Mouse (Mus musculus): Measurements from ENCODE around the gene Fam71f2.

Gene Fam71f2

GRCm38 (mm10) chr6:29279293-29279692 is at the start of gene Fam71f2:
Gene Fam71f2 (plus strand): TSS chr6:29279593.
- ChIA-PET POLR2A (interaction anchor here in 3 of 4 experiments (0.6 to 1.8 kb wide), 25 partner anchors 9 to 348 kb away, joined by 3 to 10 read pairs (median 5); partner anchors contain the start of genes Calu (in 2 of the 3), Impdh1 (in 2 of the 3) and Rbm28 (in 1 of the 3)), CTCF (interaction anchor here (0.6 to 2.4 kb wide), 38 partner anchors 8 to 881 kb away, joined by 3 to 39 read pairs (median 5); partner anchors contain the start of genes Calu (in 2 of the 4), Impdh1 (in 2 of the 4) and Rbm28 (in 2 of the 4))

GRCm38 (mm10) chr6:29230386-29230785 is 49.0 kb upstream of the Fam71f2 start:
- POLR2A ChIA-PET, result interaction anchor here in 1 of 4 experiments (0.8 to 1.7 kb wide), 3 partner anchors 11 to 26 kb away, joined by 3 read pairs; no protein-coding TSS in a partner anchor

GRCm38 (mm10) chr6:29231799-29232198 is 47.6 kb upstream of the Fam71f2 start:
- ChIA-PET CTCF (interaction anchor here in 2 of 4 experiments (0.6 to 2.5 kb wide), 3 partner anchors 9 to 203 kb away, joined by 3 to 15 read pairs (median 4); no protein-coding TSS in a partner anchor), POLR2A (no interaction called here)

More at GRCm38 (mm10) chr6:29230386-29230785, 49.0 kb upstream of the Fam71f2 start:
- CTCF ChIA-PET, result interaction anchor here in 3 of 4 experiments (0.7 to 2.5 kb wide), 4 partner anchors 10 to 11 kb away, joined by 3 to 15 read pairs (median 3); no protein-coding TSS in a partner anchor

DNA sequence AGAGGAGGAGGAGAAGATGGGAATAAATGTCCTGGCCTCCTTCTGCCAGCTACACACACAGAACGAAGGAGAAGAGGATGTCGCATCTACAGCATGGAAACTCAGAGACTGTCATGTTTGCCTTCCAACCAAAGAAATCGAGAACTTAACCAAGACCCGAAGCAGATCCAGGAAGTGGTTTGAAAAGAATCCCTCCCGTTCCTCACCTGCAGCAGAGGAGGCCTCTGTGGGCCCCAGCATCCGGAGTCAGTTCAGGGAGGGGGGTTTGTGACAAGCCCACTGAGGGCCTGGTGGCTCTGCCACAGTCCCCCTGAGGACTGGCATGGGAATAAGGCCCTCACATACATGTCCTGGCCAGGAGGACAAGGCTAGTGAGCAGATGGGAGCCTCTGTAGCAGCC is 47.1 kb upstream of the Fam71f2 start:
- ChIA-PET CTCF (interaction anchor here in 1 of 4 experiments (2.5 kb wide), 1 partner anchor 9 kb away, joined by 15 read pairs; no protein-coding TSS in a partner anchor), POLR2A (no interaction called here)

GRCm38 (mm10) chr6:29233710-29234109 is 45.7 kb upstream of the Fam71f2 start:
- ChIA-PET POLR2A (interaction anchor here in 2 of 4 experiments (1.0 to 2.1 kb wide), 3 partner anchors 17 to 45 kb away, joined by 3 to 7 read pairs (median 3); partner anchors contain the start of gene Impdh1 (in 2 of the 2)), CTCF (interaction anchor here in 2 of 4 experiments (0.5 to 1.0 kb wide), 5 partner anchors 17 to 1024 kb away, joined by 3 to 4 read pairs (median 3); partner anchors contain the start of gene Impdh1 (in 1 of the 2))

- ChIA-PET CTCF (interaction anchor here in 3 of 4 experiments (0.5 to 1.0 kb wide), 5 partner anchors 8 to 1023 kb away, joined by 3 to 4 read pairs (median 3); partner anchors contain the start of gene Impdh1 (in 1 of the 3)), POLR2A (interaction anchor here in 2 of 4 experiments (1.0 to 2.1 kb wide), 3 partner anchors 17 to 45 kb away, joined by 3 to 7 read pairs (median 3); partner anchors contain the start of gene Impdh1 (in 2 of the 2))
These were observed 45.1 kb upstream of the Fam71f2 start for GRCm38 (mm10) chr6:29234272-29234671.

DNA sequence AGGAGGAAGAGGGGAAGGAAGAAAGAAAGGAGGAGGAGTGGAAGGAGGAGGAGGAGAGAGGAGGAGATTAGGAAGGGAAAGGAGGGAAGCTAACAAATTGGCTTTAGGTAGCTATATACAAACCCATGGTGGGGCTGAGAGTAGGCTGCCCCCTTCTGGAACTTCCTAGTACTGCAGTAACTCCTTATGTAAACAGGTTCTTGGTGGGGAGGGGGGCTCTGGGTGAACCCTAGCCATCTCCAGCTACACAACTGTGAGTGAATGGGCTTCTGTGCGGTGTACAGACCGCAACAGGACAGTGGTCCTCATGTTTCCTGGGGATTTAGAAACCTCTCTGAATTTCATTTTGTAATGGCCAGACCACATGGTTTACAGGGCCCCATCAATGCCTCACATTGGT is 38.6 kb upstream of the Fam71f2 start:
- CTCF ChIA-PET, result interaction anchor here (0.5 to 4.5 kb wide), 101 partner anchors 8 to 567 kb away, joined by 3 to 39 read pairs (median 4); partner anchors contain the start of genes Impdh1 (in 3 of the 4), Rbm28 (in 3 of the 4), Fam71f2 (in 2 of the 4) and Hilpda (in 2 of the 4)

DNA sequence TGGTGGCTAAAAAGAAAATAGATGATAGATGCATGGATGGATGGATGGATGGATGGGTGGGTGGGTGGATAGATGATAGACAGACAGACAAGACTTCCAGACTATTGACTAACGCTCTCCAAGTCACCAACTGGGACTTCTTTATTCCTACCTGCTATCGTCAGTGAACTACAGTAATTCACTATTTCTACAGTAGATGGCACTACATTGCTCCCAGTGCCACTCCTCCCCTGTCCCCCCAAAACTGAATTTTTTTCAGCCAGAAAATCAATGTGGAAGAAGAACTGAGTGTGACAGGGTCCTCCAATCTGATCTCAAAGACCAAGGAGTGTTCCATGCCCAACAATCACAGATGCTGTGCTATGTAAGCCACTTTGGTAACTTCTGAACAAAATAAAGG is 37.7 kb upstream of the Fam71f2 start:
- CTCF ChIA-PET, result interaction anchor here (0.6 to 4.5 kb wide), 21 partner anchors 11 to 516 kb away, joined by 3 to 39 read pairs (median 7); partner anchors contain the start of genes Fam71f2 (in 2 of the 4), Hilpda (in 1 of the 4), Impdh1 (in 1 of the 4) and Rbm28 (in 1 of the 4)
- POLR2A ChIA-PET, result interaction anchor here in 2 of 4 experiments (0.6 to 3.7 kb wide), 15 partner anchors 11 to 191 kb away, joined by 3 to 22 read pairs (median 6); partner anchors contain the start of genes Hilpda (in 2 of the 2), Impdh1 (in 2 of the 2), Rbm28 (in 2 of the 2) and Calu (in 1 of the 2)

More for the DNA sequence above, 38.6 kb upstream of the Fam71f2 start:
- POLR2A ChIA-PET, result interaction anchor here (0.5 to 3.7 kb wide), 27 partner anchors 10 to 355 kb away, joined by 3 to 22 read pairs (median 4); partner anchors contain the start of genes Impdh1 (in 3 of the 4), Hilpda (in 2 of the 4), Rbm28 (in 2 of the 4) and Calu (in 1 of the 4)

- POLR2A ChIA-PET, result interaction anchor here in 2 of 4 experiments (1.1 to 3.7 kb wide), 5 partner anchors 26 to 106 kb away, joined by 3 to 22 read pairs (median 7); partner anchors contain the start of genes Impdh1 (in 2 of the 2) and Calu (in 1 of the 2)
- CTCF ChIA-PET, result interaction anchor here in 3 of 4 experiments (0.7 to 4.5 kb wide), 9 partner anchors 8 to 78 kb away, joined by 3 to 39 read pairs (median 4); partner anchors contain the start of genes Fam71f2 (in 3 of the 3) and Rbm28 (in 1 of the 3)
These were observed 37.1 kb upstream of the Fam71f2 start for GRCm38 (mm10) chr6:29242265-29242664.

GRCm38 (mm10) chr6:29245272-29246120 is 33.9 kb upstream of the Fam71f2 start:
- POLR2A ChIA-PET, result interaction anchor here in 3 of 4 experiments (0.7 to 1.4 kb wide), 5 partner anchors 10 to 219 kb away, joined by 3 to 4 read pairs (median 3); partner anchors contain the start of gene Impdh1 (in 1 of the 3)
- CTCF ChIA-PET, result interaction anchor here in 3 of 4 experiments (0.5 to 1.1 kb wide), 4 partner anchors 8 to 758 kb away, joined by 3 read pairs; partner anchors contain the start of gene Fam71f2 (in 1 of the 3)

DNA sequence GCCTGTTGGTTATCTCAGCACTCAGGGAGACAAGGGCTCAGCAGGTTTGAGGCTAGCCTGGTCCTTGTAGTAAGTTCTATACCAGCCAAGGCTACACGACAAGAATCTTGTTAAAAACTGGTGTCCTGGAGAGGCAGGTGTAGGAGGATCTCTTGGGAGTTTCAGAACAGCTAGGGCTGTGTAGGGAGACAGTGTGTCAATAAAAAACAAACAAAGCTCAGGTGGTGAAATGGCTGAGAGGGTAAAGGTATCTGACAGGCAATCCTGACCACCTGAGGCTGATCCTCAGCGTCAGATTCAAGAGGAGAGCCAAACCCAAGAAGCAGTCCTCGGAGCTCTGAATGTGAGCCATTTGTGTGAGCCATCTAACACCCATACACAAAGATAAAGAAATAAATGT is 33.2 kb upstream of the Fam71f2 start:
- POLR2A ChIA-PET, result interaction anchor here in 2 of 4 experiments (1.0 to 1.4 kb wide), 3 partner anchors 9 to 30 kb away, joined by 3 to 4 read pairs (median 3); partner anchors contain the start of gene Impdh1 (in 1 of the 2)
- CTCF ChIA-PET, result interaction anchor here in 1 of 4 experiments (1.1 kb wide), 1 partner anchor 33 kb away, joined by 3 read pairs; the partner anchor contains the start of gene Fam71f2

GRCm38 (mm10) chr6:29246585-29246984 is 32.8 kb upstream of the Fam71f2 start:
- POLR2A ChIA-PET, result interaction anchor here in 2 of 4 experiments (1.0 to 1.4 kb wide), 3 partner anchors 9 to 30 kb away, joined by 3 to 4 read pairs (median 3); partner anchors contain the start of gene Impdh1 (in 1 of the 2)
- CTCF ChIA-PET, result no interaction called here

DNA sequence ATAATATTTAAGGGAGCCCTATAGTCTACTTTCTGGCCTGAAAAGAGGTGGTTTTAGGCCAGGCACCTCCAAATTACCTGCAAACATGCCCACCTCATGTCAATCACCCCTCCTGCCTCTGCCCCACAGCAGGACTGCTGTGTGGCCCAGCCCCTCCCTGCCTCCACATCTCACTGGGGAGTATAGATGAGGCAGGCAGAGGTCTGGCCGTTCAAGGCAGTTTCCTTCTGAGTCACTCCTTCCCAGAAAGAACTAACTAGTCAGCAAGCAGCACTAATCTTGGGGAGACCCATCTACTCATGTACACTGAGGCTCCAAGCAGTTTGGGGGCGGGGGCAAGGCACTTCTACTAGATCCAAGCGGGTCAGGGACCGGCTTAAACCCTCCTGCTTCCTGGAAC is 32.3 kb upstream of the Fam71f2 start:
- POLR2A ChIA-PET, result interaction anchor here in 1 of 4 experiments (1.4 kb wide), 1 partner anchor 8 kb away, joined by 3 read pairs; no protein-coding TSS in a partner anchor
- CTCF ChIA-PET, result no interaction called here

DNA sequence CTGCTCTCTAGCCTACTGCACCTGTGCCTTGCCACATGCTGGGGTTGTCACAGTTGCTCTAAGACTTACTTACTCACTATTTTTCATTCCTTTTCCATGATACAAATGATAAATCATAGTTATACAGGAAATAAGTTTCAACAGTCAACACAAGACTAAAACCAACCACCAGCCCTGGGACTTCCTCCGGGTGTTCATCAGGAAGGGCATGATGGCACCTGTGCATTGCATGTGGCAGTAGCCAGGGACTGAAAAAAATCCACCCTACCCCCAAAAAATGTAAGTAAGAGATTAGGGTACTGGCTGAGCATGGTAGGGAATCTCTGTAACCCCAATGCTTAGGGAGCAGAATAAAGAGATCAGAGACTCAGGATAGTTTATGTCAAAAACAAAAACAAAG is 20.0 kb upstream of the Fam71f2 start:
- ChIA-PET POLR2A (interaction anchor here in 1 of 4 experiments (1.1 to 1.4 kb wide), 2 partner anchors 13 kb away, joined by 3 to 5 read pairs; partner anchors contain the start of gene Hilpda), CTCF (interaction anchor here in 1 of 4 experiments (1.3 kb wide), 1 partner anchor 19 kb away, joined by 3 read pairs; no protein-coding TSS in a partner anchor)

DNA sequence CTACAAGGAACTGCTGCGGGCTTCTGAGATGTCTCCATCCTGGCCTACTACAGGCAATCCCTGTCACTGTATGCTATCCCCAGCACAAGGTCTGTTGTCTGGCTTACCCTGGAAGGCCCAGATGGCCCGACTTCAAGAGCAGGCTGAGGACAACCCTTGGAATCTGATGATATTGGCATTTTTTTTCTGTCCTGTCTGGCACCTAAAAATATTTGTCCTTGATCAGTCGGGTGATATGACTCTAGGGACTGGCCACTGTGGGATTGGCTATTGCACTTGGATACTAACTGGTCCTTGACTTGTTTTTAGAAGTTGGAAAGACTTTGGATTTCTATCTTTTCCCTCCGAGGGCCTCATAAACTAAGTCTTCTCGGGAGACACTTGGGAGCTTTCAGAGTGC is 17.6 kb upstream of the Fam71f2 start:
- ChIA-PET CTCF (interaction anchor here in 1 of 4 experiments (1.1 kb wide), 1 partner anchor 21 kb away, joined by 3 read pairs; no protein-coding TSS in a partner anchor), POLR2A (interaction anchor here in 2 of 4 experiments (0.7 to 1.0 kb wide), 2 partner anchors 10 to 11 kb away, joined by 4 to 5 read pairs; partner anchors contain the start of gene Hilpda (in 2 of the 2))

GRCm38 (mm10) chr6:29263650-29264455 is 15.5 kb upstream of the Fam71f2 start:
- CTCF ChIA-PET, result interaction anchor here in 3 of 4 experiments (0.7 to 1.9 kb wide), 7 partner anchors 10 to 125 kb away, joined by 3 to 8 read pairs (median 5); partner anchors contain the start of gene Fam71f2 (in 1 of the 3)
- POLR2A ChIA-PET, result interaction anchor here (0.6 to 2.7 kb wide), 10 partner anchors 9 to 87 kb away, joined by 3 to 10 read pairs (median 3); partner anchors contain the start of genes Hilpda (in 3 of the 4), Calu (in 1 of the 4) and Impdh1 (in 1 of the 4)

Data from embryonic stem cell, embryonic (primary cell).